Mouse (Mus musculus): Measurements from ENCODE around the gene Mcu.

DNA sequence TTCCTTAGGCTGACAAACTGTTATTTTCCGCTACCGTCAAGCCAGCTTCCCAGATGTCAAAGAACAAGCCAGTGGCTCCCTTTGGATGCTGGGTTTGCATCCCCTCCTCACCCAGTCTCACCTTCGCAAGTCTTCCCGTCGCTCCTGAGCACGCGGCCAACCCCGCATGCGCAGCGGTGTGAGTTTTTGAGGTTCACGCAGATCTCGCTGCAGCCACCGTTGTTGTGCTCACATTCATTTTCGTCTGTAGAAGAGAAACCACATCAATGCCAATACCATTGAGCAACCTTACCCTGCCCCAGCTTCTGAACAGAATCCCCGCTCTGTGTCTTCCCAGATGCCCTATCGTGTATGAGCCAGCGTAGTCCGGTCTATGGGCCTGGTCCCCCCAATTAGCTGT is 180.7 kb downstream of the Mcu start:
- TF ChIP-seq CTCF (IDR thresholded peaks at IDR 0.05; ENCODE audit: control insufficient read depth, insufficient read depth, insufficient replicate concordance, low read depth, low read length) (no peak), POLR2A (IDR thresholded peaks at IDR 0.05; ENCODE audit: control insufficient read depth, low read depth, low read length) (no peak)

All from testis, adult 2 months (tissue).